Mouse (Mus musculus): ENCODE measurements around the gene Antxr1. TPM values are rescaled to one million over a fixed set of nuclear protein-coding genes. Genes with fewer than 3 reads are reported as not detected.

Gene Antxr1
- polyA plus RNA-seq, 1 experiment from 2014 or later, result 5.9 TPM

DNA sequence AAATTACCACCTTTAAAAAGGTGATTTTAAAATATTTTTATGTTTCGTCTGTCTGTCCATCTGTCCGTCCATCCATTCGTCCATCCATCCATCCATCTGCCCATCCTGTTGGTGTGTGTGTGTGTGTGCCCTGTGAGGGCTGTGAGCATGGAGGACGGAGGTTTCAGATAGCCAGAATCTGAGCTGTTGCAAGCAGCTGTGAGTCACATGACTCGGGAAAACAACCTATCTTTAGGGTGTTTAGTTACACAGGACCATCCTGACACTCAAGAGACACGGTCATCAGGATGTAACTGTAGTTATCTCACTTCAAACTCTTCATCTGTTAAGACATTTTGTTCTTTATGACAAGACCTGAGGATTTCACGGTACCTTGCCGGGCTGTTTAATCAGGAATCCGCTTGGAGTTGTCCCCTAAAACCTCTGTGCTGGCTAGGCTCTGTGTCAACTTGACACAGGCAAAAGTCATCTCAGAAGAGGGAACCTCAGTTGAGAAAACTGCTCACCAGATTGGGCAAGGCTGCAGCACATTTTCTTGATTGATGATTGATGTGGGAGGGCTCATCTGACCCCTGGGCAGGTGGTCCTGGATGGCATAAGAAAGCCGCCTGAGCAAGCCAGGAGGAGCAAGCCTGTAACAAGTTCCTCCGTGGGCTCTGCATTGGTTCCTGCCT lies 231.4 kb downstream of the Antxr1 start, which contains the start of gene D6Ertd527e:
D6Ertd527e (plus strand) TSS at position 624 of the 674 bp plus-strand sequence.
- Histone ChIP-seq H3K9ac (ENCODE audit: low read length) (no peak within 1 kb of the TSS), H3K4me3 (ENCODE audit: low read depth, low read length) (no peak within 1 kb of the TSS), H3K4me2 (replicated peaks; ENCODE audit: low read depth) (no peak within 1 kb of the TSS), H3K36me3 (ENCODE audit: control insufficient read depth, insufficient read depth, low read length) (no peaks in the 10 kb centered on the region), H3K27ac (replicated peaks) (no peak within 1 kb of the TSS), H3K9me3 (ENCODE audit: control insufficient read depth, low read length) (no peaks in the 10 kb centered on the region), H3K27me3 (ENCODE audit: control insufficient read depth, insufficient read depth, low read length) (no peaks in the 10 kb centered on the region), H3K4me1 (replicated peaks; ENCODE audit: control insufficient read depth, insufficient read depth) (peaks cover 2% of the 10 kb centered on the region; the same call in 1 of the 2 replicates)
- no peak for DNase-seq (ENCODE audit: low spot score)
- 81% methylated on average over 11 of the region's 11 CpGs for WGBS
- no peak for TF ChIP-seq CTCF (IDR thresholded peaks at IDR 0.05; ENCODE audit: low read depth)
- no peak for TF ChIP-seq EP300 (optimal IDR thresholded peaks at IDR 0.05)
- no peak for ATAC-seq (ENCODE audit: low FRiP score, low TSS enrichment)

DNA sequence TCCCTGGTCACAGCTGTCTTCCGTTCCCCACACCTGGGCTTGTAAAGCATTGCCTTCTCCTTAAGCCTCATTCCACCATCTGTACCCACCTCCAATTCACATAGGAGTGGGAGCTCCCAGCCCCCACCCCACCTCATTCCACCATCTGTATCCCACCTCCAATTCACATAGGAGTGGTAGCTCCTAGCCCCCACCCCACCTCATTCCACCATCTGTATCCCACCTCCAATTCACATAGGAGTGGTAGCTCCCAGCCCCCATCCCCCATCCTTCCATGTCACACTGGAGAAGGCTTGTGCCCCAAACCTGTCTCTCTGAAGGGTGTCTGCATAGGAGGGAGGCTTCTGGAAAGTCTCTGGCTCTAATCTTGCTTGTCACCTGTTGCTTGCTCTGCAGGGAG lies 232.3 kb downstream of the Antxr1 start:
- no peak overlapping the region for H3K9ac ChIP-seq (ENCODE audit: low read length)
- DNase-seq (ENCODE audit: low spot score) (no peak), ATAC-seq (ENCODE audit: low FRiP score, low TSS enrichment) (no peak)
- H3K27ac ChIP-seq (replicated peaks), result no peak overlapping the region
- TF ChIP-seq CTCF (IDR thresholded peaks at IDR 0.05; ENCODE audit: low read depth) (no peak), EP300 (optimal IDR thresholded peaks at IDR 0.05) (no peak)
- no peak overlapping the region for H3K4me3 ChIP-seq (ENCODE audit: low read depth, low read length)
- H3K4me1 ChIP-seq (replicated peaks; ENCODE audit: control insufficient read depth, insufficient read depth), result peaks cover 2% of the 10 kb centered on the region; the same call in 1 of the 2 replicates
- no peaks in the 10 kb centered on the region for H3K9me3 ChIP-seq (ENCODE audit: control insufficient read depth, low read length)
- 70% methylated on average over 1 of the region's 1 CpGs for WGBS
- no peaks in the 10 kb centered on the region for H3K36me3 ChIP-seq (ENCODE audit: control insufficient read depth, insufficient read depth, low read length)
- no peaks in the 10 kb centered on the region for H3K27me3 ChIP-seq (ENCODE audit: control insufficient read depth, insufficient read depth, low read length)
- H3K4me2 ChIP-seq (replicated peaks; ENCODE audit: low read depth), result no peak overlapping the region

DNA sequence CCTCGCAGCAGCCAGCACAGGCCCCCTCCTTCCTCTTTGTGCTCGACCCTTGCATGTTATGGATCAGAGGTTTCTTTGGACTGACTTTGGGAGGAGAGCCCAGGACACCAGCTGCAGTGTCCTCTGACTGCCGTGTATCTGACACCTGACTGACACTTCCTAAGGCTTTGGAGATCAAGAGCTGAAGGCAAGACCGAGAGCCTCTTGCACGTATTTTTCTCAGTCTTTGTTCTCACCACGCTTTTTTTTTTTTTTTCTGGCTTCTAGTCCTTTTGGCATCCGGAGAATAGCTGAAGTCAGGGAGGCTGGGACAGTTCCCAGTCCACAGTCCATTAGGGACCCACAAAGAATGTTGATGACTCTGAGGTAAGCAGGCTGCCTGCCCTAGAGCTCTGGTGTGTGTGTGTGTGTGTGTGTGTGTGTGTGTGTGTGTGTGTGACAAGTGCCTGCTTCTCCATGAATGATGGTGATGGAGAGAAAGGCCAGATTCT lies 233.2 kb downstream of the Antxr1 start:
- ATAC-seq (ENCODE audit: low FRiP score, low TSS enrichment) (peak; percentile 49; the same call in 1 of the 2 replicates), DNase-seq (ENCODE audit: low spot score) (peak; percentile 24)
- Histone ChIP-seq H3K4me1 (replicated peaks; ENCODE audit: control insufficient read depth, insufficient read depth) (peaks cover 2% of the 10 kb centered on the region; the same call in 1 of the 2 replicates), H3K27me3 (ENCODE audit: control insufficient read depth, insufficient read depth, low read length) (no peaks in the 10 kb centered on the region), H3K4me3 (ENCODE audit: low read depth, low read length) (no peak overlapping the region), H3K4me2 (replicated peaks; ENCODE audit: low read depth) (no peak overlapping the region), H3K27ac (replicated peaks) (peak overlapping the region; percentile 75), H3K9ac (ENCODE audit: low read length) (0 out of 2 replicates have a peak overlapping the region, but pooled peaks have one; percentile 1), H3K9me3 (ENCODE audit: control insufficient read depth, low read length) (no peaks in the 10 kb centered on the region), H3K36me3 (ENCODE audit: control insufficient read depth, insufficient read depth, low read length) (no peaks in the 10 kb centered on the region)
- WGBS, result 26% methylated on average over 7 of the region's 7 CpGs
- no peak for TF ChIP-seq CTCF (IDR thresholded peaks at IDR 0.05; ENCODE audit: low read depth)
- no peak for TF ChIP-seq EP300 (optimal IDR thresholded peaks at IDR 0.05)

DNA sequence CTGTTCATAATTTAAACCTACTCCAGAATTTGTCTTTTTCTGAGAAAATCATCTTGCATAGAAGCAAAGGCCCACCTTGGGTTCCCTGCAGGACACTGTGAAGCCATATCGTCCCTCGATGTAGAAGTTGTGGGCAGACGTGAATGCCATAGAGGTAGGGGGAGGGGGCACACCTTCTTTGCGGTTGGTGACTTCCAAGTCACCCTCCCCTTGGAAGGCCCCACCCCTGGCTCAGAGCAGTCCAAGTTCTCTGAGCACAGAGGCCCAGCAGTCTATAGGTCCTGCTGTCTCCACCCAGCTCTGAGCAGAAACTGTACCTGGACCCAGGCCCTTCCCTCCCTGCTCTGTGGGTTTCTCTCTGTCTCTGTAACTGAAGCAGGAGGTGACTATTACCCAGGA lies 233.7 kb downstream of the Antxr1 start:
- DNase-seq (ENCODE audit: low spot score) (peak; percentile 35), ATAC-seq (ENCODE audit: low FRiP score, low TSS enrichment) (peak; percentile 43; the same call in 1 of the 2 replicates)
- 0 out of 2 replicates have a peak overlapping the region, but pooled peaks have one; percentile 1 for H3K9ac ChIP-seq (ENCODE audit: low read length)
- 19% methylated on average over 4 of the region's 4 CpGs for WGBS
- no peaks in the 10 kb centered on the region for H3K27me3 ChIP-seq (ENCODE audit: control insufficient read depth, insufficient read depth, low read length)
- H3K4me2 ChIP-seq (replicated peaks; ENCODE audit: low read depth), result no peak overlapping the region
- TF ChIP-seq CTCF (IDR thresholded peaks at IDR 0.05; ENCODE audit: low read depth), result no peak
- no peak for TF ChIP-seq EP300 (optimal IDR thresholded peaks at IDR 0.05)
- H3K36me3 ChIP-seq (ENCODE audit: control insufficient read depth, insufficient read depth, low read length), result no peaks in the 10 kb centered on the region
- H3K4me3 ChIP-seq (ENCODE audit: low read depth, low read length), result no peak overlapping the region
- peaks cover 2% of the 10 kb centered on the region; the same call in 1 of the 2 replicates for H3K4me1 ChIP-seq (replicated peaks; ENCODE audit: control insufficient read depth, insufficient read depth)
- no peaks in the 10 kb centered on the region for H3K9me3 ChIP-seq (ENCODE audit: control insufficient read depth, low read length)
- peak overlapping the region; percentile 75 for H3K27ac ChIP-seq (replicated peaks)

DNA sequence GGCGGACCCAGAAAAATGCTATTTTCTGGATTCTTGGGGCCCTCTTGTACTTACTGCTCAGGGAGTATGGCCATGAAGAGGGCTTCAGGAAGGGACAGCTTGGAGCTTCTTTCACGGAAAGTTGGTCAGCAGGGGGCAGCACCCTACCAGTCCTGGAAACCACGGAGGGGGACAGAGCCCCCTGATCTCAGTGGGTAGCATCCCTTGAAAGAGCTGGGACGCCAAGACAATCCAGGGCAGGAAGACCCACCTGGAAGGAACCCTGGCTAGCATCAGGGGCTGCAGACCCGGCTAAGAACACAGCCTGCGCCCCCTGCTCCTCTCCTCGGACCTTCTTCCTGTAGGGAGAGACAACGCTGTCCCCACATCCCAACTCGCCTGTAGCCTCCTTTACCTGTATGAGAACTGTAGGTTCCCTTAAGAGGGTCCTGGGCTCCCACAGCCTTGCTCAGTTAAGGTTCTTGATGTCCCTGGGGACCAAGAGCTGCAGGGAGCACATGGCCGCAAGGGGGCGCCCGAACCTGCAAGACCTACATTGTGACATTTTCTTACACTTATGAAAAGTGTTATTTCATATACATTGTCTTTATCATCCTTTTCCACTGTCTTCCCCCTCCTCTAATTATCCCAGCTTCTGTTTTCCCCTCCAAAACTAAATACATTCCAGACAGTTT lies 234.2 kb downstream of the Antxr1 start:
- H3K9ac ChIP-seq (ENCODE audit: low read length), result peak overlapping the region; percentile 52
- peak overlapping the region; percentile 71 for H3K4me2 ChIP-seq (replicated peaks; ENCODE audit: low read depth)
- peak; percentile 91 for DNase-seq (ENCODE audit: low spot score)
- H3K9me3 ChIP-seq (ENCODE audit: control insufficient read depth, low read length), result no peaks in the 10 kb centered on the region
- peak overlapping the region; percentile 27 for H3K4me3 ChIP-seq (ENCODE audit: low read depth, low read length)
- H3K27me3 ChIP-seq (ENCODE audit: control insufficient read depth, insufficient read depth, low read length), result no peaks in the 10 kb centered on the region
- no peaks in the 10 kb centered on the region for H3K36me3 ChIP-seq (ENCODE audit: control insufficient read depth, insufficient read depth, low read length)
- H3K27ac ChIP-seq (replicated peaks), result 0 out of 2 replicates have a peak overlapping the region, but pooled peaks have one; percentile 13
- WGBS, result 11% methylated on average over 12 of the region's 12 CpGs
- H3K4me1 ChIP-seq (replicated peaks; ENCODE audit: control insufficient read depth, insufficient read depth), result peaks cover 2% of the 10 kb centered on the region; the same call in 1 of the 2 replicates
- no peak for TF ChIP-seq EP300 (optimal IDR thresholded peaks at IDR 0.05)
- peak; percentile 82 for TF ChIP-seq CTCF (IDR thresholded peaks at IDR 0.05; ENCODE audit: low read depth)
- ATAC-seq (ENCODE audit: low FRiP score, low TSS enrichment), result peak; percentile 58

Measured in stomach, postnatal 0 days (tissue).